Mouse (Mus musculus): ENCODE measurements around the gene Basp1.

Basp1 gene

DNA sequence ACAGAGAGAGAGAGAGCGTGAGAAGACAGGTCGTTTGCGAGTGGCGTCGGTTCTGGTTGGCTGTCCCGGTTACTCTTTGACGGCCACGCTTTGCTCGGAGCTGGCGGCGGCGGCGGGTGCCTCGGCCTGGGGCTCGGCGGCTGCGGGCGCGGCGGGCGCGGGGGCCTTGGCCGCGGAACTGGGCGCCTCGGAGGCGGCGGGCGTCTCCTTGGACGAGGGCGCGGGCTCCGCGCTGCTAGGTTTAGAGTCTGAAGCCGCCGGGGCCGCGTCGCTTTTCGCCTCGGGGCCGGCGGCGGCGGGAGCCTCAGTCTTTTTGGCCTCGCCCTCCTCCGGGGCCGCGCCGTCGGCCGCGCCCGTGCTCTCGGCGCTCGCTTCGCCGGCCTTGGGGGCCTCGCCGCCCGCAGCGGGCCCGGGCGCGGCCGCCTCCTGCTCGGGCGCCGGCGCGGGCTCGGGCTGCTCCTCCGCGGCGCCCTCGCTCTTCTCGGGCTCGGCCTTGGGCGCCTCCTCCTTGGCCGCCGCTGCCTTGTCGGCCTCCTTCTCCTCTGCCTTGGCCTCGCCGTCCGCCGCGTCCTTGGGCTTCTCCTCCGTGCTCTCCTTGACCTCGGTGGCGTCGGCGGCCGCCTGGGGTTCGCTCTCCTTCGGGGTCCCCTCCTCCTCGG, 49.3 kb downstream of the Basp1 start:
- peak in 1 of 2 experiments; percentile 30 for DNase-seq (ENCODE audit: low spot score in 2 of 2)

- no peak for DNase-seq (ENCODE audit: low spot score in 2 of 2)
Observed at GRCm38 (mm10) chr15:25363636-25364035, 49.9 kb downstream of the Basp1 start.

GRCm38 (mm10) chr15:25360825-25361224, 52.7 kb downstream of the Basp1 start:
- DNase-seq (ENCODE audit: low spot score in 2 of 2): no peak

- DNase-seq (ENCODE audit: low spot score in 2 of 2): no peak
Observed at GRCm38 (mm10) chr15:25358680-25359097, 54.9 kb downstream of the Basp1 start.

DNA sequence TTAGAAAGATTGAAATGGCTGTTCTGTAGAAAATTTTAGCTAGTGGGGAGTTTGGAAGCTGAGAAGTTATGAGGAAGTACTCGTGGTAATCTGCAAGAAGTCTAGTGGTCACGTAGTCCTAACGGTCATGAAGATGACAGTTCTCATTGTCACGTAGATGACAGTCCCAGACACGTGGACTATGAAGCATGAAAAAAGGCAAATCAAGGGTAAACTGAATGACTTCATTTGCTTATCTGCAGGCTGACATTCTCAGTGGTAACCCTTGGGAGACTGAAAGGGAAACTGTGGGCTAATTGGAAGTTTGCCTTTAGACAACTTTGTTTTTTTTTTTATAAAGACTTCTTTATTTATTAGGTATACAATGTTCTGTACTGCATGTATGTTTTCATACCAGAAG, 58.2 kb downstream of the Basp1 start:
- DNase-seq (ENCODE audit: low spot score in 2 of 2): no peak

DNA sequence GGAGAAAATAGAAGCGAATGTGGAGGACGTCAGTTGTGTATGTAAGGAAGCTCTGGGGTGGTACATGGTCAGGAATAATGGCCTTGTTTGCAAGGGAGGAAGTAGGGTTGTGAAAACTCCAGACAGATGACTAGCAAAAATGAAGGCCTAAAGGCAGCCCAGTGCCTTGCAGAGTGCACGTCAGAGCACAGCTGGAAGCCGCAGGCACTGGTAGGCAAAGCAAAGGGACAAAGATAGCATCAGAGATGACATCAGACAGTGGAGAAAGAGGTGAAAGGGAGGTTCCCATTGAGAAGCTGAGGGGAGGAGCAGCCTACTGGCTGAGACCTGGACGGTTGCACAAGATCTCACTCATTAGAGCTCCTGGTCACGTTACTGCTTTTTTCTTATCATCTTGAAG, 58.8 kb downstream of the Basp1 start:
- DNase-seq (ENCODE audit: low spot score in 2 of 2): no peak

- DNase-seq (ENCODE audit: low spot score in 2 of 2): no peak
Observed at GRCm38 (mm10) chr15:25353498-25353897, 60.1 kb downstream of the Basp1 start.

DNA sequence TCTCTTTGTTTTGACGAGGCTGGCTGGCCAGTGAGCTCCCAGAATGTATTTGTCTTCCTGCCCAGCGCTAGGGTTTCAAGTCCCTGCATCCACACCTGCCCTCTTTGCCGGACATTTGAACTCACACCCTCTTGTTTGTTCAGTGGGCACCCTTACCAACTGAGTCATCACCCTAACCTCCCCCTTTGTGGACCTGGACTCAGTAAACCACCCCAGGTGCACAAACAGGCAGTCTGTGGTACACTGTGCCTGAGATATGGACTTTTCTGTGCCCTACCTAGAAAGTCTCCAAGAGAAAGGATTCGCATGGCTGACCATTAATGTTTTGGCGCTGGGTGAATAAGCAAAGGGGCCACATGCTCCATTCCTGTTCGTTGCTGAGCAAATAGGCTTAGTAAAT, 70.3 kb downstream of the Basp1 start:
- DNase-seq (ENCODE audit: low spot score in 2 of 2): no peak

GRCm38 (mm10) chr15:25335277-25335676, 78.3 kb downstream of the Basp1 start:
- no peak for DNase-seq (ENCODE audit: low spot score in 2 of 2)

DNA sequence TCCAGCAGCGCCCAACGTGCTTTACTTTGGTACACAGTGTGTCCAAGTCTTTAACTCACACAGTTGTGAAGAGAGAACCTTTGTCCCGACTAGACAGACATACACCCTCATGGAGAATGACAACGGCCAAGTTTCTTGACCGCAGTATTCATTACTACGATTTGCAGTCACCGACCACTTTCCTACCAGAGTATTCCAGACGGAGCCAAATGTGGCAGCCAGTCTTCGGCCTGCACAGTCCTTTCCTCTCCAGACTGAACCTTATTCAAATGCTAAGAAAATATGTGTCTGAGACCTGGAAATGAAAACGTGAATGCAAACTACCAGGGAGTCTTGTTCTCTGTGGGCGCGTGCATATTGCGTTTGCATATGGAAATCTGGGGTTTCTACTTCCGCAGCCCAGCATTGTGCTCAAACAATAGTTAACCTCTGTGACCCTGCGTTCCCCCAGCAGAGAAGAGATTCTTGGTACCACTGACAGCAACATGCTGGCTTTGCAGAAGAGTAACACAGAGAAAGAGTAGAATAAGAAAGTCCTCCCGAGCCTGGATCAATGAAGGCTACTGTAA, 81.6 kb downstream of the Basp1 start:
- no peak for DNase-seq (ENCODE audit: low spot score in 2 of 2)

DNA sequence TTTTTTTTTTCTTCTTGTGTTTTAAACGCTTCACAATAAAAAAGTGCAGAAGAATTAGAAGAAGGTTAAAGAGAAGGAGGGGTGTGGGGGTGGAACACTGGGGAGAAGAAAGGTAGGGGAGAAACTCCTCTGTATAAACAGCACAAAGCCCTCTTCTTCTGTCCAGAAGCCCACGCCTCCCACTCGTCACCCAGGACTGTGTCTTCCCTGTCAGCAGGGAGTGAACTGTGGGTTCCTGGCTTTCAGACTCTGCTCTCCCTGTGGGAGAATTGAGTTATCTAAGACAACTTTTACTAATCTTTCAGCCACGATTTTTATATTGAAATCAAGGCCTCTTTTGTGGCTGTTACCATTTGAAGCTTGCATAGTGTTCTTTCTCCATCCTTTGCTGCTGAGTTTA, 82.6 kb downstream of the Basp1 start:
- no peak for DNase-seq (ENCODE audit: low spot score in 2 of 2)

- peak in 1 of 2 experiments; percentile 36 for DNase-seq (ENCODE audit: low spot score in 2 of 2)
Observed at GRCm38 (mm10) chr15:25322601-25323000, 91.0 kb downstream of the Basp1 start.

DNA sequence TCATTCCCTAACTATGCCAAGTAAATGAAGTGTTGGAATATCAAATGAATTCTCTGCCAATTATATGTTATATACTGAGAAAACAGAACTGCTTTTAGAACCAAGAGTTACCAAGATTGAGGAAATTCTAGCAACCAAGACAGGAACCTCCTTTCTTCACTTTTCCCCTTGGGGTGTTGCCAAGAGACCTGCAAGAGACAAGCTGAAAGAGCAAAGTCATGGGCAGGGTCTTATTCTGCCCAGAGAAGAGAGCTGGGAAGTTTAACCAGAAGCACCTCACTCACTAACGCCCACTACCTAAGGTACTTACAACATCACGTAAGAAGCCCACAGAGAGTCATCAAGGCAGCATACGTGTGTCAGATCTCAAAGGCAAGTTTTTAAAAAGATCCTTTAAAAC, 91.5 kb downstream of the Basp1 start:
- no peak for DNase-seq (ENCODE audit: low spot score in 2 of 2)

DNA sequence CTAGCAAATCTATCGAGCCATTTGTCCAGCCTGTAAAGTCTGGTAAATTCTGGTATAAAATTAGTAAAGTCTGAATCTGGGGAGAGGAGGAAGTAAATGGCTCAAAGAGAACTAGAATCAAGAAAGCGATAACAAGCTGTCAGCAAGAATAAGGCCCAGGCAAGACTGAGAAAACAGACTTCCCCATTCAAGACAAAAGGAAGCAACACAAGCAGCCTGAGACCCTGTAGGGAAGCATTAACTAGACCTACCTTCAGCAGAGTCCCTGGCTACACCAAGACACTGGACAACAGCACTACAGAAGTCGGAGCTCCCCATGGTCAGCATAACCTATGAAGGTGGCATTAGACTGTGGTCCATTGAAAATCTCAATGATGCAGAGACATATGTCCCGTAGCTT, 91.9 kb downstream of the Basp1 start:
- no peak for DNase-seq (ENCODE audit: low spot score in 2 of 2)

DNA sequence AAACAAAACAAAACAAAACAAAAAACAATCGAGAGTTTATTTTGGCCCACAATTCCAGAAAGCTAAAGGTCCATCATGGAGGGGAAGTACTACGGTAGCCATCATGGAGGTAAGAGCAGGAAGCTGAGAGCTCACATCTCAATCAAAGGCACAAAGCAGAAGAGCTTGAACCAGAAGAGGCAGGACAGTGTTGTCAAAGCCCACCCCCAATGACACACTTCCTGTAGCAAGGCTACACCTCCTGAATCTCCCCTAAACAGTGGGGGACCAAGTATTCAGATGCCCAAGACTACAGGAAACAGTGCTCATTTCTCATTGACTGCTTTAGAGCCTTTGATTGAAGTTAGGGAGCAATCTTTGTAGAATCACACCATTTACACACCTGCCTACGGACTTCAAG, 99.1 kb downstream of the Basp1 start:
- no peak for DNase-seq (ENCODE audit: low spot score in 2 of 2)
